Mouse (Mus musculus): ENCODE measurements around the gene Cep152. TPM values are rescaled to one million over a fixed set of nuclear protein-coding genes. Genes with fewer than 3 reads are reported as not detected.

The Cep152 gene
- total RNA-seq (2021) = 3.7 and 5.4 TPM in 2 replicates
- long read RNA-seq, experiment 1, partial matches to known transcripts = 1 of 2 reads
- long read RNA-seq, experiment 1, other reads (novel, unspliced or antisense) = 1 of 2 reads
- long read RNA-seq, experiment 2, full-length matches to known transcripts = 1 of 1 reads
- long read RNA-seq, experiment 2, partial matches to known transcripts = 0 of 1 reads
- long read RNA-seq, experiment 2, other reads (novel, unspliced or antisense) = 0 of 1 reads

DNA sequence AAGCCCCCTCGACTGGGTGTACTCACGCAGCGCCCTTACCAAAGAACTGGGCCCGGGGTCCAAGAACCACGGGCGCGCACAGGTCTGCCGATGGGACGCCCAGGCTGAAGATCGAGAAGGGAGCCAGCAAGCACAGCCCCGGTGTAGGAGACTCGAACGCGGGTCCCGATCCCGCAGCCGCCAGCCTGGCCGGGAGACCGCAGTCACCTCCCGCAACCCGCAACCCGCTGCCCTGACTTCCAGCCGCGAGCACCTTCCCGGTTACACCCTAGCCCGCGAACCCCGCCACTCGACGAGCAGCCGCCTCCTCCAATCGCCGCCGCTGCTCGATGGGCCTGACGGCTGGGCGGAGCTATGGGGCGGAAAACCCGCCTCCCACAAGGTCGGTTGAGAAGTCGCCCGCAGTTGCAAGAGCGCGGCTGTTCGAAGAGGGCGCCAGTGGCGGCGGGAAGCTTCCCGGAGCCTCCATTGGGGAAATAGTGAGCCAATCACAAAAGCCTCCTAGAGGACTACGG is at the start of gene Cep152:
Gene Cep152 (minus strand): TSS at position 277 of the 515 bp plus-strand sequence.
- peak; percentile 99 for DNase-seq

DNA sequence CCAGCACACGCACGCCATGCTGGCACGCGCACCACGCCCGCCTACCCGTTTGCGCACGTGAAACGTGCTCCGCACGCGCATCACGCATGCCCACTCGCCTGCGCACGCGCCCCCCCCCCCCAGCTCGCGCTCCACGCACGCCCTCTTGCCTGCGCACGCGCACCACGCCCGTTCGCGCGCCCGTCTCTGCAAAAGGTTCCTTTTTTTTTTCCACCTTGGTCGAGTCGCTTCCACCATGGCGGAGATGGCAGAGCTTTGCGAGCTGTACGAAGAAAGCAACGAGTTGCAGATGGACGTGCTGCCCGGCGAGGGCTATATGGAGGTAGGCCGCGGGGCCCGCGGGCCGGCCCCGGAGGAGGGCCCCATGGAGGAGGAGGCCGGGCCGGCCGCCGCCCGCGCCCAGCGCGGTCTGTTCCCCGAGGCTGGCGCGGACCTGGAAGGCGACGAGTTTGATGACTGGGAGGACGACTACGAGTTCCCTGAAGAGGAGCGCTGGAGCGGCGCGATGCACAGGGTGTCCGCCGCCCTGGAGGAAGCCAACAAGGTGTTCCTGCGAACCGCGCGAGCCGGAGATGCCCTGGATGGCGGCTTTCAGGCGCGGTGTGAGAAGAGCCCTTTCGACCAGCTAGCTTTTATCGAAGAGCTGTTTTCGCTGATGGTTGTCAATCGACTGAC is 48.2 kb upstream of the Cep152 start, which contains the start of gene Eid1:
Gene Eid1 (plus strand): TSS at position 139 of the 675 bp plus-strand sequence.
- DNase-seq = peak; percentile 92

DNA sequence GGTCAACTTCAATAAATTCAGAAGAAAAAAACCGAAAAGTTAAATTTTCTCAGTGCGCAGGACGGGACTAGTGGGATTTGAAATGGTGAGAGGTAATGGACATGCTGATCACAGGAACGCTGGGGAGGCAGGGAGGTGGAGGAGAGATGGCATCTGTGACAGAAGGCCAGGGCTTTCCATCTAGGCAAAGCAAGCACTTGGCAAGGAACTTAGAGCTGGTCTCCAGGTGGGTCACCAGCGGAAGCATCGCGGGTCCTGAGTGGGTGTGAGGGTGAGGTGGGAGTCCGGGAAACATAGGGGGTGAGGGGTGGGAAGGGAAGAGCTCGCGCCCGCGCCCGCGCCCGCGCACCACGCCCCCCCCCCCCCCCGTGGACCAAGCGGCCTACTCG is 47.6 kb upstream of the Cep152 start:
- DNase-seq = no peak

DNA sequence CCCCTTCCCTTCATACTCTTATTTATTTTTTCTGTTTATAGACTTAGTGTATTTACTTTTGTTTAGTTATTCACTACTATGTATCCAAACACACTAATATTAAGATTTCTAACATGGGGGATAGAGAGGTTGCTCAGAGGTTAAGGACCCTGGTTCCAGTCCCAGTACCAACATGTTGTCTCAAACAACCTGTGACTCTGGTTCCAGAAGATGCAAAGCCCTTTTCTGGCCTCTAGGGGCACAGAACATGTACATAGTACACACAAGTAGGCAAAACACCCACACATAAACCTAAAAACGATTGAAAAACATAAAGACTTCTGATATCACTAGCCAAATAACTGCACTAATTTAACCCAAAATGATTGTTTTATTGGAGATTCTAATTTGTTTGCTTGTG is 45.9 kb upstream of the Cep152 start:
- DNase-seq = no peak

DNA sequence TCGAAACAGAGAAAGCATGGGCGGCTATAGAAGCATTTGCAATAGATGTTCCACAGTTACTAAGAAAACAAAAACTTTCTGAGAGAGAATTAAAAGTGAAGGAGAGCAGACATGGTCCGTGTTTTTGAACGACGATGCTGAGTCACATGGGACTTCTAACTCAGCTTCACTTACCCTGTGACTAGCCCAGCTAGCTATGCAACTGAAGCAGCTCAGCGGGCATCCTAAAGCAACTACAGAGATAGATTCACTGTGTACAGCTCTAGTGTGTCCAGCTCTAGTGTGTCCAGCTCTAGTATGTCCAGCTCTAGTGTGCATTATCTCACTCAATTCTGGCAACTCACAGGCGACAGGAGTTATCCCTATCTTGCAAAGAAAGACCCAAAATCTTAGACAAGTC is 42.8 kb upstream of the Cep152 start:
- no peak for DNase-seq

DNA sequence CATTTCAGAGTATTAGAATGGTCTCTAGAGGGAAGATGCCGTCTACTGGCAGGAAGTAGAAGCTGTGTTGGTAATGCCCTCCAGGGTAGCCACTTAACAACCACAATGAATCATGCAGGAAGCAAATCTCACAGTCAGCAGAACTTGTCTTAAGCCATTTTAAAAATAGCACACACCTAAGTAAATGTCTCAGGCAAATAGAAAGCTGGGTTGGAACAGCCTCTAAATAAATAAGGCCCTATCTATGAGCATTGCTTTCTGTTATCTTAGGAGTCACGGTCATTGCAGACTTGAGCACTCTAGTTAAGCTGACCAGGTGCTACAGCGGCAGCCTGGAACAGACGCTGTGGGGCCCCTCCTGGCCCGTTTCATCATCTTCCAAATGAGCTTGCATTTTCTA is 42.3 kb upstream of the Cep152 start:
- DNase-seq = no peak

DNA sequence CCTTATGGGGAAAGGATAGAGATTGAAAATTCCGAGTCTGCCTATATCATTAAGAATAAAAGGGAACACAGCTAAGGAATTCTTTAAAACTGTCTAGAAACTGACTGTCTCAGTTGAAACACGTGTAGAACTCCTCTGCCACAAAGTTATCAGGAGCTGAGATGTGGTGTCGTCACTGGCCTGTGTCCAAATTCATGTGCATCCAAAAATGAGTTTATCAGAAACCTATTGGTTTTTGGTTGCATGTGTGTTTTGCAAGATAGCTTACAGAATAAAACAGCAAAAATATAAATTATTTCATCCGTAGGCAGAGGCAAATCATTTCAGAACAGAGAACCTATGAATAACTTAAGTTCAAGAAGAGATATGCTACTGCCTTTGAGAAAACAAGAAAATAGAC is 41.8 kb upstream of the Cep152 start:
- no peak for DNase-seq

DNA sequence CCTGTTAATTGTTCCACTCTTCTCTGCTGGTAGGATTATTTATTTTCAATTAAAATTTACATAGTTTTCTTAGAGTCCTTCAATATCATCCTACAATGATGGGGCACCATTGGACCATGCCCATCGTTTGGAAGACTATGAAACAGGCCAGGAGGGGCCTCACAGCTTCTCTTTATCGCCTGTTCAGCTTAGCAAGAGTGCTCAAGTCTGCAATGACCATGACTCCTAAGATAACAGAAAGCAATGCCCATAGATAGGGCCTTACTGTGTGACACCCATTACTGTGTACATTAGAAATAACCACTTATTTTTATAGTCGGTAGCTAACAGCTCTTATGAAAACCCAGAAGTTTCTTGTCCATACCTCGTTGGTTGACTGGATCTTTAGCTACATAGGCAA is 41.0 kb upstream of the Cep152 start:
- no peak for DNase-seq

DNA sequence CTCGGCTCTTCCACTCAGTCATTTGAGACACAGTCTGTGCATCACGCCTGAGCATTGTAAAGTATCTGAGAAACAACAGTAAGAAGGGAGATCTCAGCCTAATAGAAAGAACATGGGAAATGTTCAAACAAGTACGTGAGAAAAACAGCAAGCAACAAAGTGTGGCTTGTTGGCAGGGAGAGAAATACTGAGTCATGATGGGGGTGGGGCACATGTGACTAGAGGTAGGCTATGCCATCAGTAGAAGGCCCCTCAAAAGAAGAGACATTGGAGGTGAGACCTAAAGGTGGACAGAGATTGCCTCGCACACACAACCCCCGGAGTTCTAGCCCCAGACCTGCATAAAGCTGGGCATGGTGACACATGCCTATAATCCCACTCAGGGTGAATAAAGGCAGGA is 40.3 kb upstream of the Cep152 start:
- no peak for DNase-seq

DNA sequence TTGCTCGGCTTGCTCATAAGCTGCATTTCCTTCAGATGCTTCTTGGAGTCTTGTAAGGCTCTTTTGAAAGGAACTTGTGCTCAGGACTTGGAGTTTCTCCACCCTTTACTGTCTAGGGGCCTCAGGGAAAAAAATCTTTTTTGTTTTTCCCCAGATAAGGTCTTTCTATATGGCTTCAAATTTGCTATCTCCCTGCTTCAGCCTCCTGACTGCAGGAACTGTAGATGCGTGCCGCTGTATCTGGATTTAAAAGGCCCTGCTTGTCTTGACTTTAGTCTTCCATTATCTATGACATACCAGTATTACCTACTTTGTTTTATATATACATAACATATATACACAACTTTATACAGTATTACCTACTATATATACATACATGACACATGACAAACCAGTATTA is 37.6 kb upstream of the Cep152 start:
- DNase-seq = no peak

DNA sequence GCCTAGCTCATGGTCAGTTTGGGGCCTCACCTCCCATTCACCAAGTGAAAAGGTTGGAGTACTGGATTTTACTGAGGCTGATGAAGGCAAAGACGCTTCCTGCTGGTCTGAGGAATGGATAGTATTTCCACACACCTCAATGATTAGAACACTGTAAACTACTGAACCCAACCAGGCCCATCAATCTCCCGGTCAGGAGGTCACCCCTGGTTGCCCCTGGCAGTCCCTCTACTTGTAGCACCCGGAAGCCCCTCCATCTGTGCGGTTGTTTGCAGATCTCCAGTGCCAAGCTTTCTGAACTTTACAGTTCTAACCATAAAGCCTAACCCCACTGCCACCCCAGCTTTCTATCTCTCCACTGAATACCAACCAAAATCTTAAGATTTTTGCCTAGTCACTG is 36.2 kb upstream of the Cep152 start:
- DNase-seq = no peak

DNA sequence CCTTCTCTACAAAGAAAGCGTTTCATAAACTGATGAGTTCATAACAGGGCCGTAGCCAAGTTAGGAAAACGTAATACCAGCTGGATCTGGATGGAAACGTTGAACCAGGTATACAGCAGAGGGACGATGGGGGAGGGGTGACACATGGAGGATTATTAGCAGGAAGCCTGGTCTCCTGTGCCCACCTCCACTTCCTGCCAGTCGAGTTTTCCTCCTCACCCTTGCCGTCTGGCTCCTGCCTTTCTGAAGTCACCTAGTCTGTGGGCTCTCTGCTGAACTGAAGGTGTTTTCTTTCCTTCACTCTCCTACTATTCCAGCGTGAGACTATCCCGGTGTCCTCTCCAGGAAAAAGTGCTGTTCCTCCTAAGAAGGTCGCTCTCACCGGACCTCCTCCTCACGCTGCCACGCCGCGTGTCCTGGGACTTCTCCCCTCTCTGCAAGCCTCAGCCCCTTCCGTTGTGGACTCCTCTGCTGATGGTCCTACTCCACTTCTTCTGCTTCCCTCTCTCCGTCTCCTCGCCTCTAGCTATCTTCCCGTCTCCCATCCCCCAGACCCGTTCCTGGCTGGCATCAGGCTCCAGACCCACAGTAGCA is 35.7 kb upstream of the Cep152 start:
- DNase-seq = peak; percentile 48

DNA sequence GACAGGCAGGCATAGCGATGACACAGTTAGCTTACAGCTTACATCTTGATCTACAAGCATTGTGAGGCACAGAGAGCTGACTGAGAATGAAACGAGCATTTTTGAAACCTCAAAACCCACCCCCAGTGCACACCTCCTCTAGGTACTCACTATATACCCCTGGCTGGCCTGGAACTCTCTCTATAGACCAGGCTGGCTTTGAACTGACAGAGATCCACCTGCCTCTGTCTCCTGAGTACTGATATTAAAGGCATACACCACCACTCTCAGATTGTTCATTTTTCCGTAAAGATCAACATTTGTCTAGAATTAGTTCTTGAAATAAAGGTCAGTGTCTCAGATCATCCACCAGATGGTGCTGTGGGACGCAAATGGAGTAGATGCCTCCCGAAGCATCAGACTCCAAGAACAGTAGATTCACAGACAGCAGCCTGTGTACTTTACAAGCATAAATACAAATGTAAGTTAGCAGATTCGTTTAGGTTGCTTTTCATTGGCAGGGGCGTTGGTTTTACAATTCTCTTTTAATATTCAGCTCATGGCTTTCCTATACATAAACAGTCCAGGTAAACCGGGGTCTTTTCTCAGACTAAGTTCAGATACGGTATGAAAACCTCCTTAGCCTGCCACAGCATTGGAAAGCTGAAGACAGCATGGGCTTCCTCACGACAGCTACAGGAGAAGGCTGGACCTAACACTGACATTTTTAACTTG is 35.1 kb upstream of the Cep152 start:
- DNase-seq = peak; percentile 87

DNA sequence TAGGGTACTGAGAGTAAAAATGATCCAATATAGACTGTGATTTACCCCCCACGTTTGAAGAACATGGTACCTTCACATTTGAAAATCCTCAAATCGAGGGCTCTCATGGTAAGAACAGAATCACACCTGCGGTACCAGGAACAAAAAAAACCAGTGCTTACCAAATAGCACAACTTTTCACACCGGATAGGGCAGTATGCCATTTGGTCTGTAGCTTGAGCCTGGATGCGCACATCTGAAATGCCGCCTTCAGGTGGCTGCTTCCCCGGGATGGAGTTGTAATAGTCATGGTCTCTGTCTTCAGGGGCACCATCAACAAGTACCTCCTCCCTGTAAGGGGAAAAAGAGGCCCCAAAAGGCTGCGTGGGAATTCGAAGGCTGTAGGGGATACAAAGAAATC is 30.5 kb upstream of the Cep152 start:
- DNase-seq = no peak

DNA sequence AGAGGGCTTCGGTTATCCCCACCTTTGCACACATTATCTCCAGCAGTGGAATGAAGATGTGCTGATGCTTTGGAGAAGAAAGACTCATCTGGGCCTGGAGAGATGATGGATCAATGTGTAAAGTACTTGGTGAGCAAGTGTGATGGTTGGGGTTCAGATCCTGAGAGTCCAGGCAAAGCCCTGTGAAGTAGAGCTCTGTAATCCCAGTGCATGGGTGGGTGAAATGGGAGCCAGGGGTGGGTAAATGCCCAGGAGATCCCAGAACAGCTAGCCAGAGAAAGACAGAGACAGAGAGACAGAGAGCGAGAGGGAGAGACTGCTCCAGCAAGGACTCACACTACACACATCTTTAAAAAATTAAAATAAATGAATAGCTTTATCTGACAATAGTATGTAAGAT is 28.4 kb upstream of the Cep152 start:
- no peak for DNase-seq

DNA sequence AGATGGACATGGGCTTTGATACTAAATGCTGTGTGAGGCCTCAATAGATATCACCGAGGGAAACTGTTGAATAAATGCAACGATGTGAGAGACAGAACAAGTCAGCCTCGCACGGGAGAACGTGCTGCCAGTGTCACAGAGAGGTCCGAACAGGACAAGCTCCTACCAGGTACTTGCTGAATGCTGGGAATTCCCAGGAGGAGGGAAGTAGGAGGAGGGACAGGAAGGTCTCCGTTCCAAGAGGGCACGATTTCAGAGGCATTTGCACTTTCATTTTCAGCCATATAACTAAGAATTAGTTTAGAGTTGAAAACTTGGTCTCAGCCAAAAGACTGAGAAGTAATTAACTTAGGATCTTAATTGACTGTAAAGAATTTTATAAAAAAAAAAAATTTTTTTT is 26.6 kb upstream of the Cep152 start:
- no peak for DNase-seq

DNA sequence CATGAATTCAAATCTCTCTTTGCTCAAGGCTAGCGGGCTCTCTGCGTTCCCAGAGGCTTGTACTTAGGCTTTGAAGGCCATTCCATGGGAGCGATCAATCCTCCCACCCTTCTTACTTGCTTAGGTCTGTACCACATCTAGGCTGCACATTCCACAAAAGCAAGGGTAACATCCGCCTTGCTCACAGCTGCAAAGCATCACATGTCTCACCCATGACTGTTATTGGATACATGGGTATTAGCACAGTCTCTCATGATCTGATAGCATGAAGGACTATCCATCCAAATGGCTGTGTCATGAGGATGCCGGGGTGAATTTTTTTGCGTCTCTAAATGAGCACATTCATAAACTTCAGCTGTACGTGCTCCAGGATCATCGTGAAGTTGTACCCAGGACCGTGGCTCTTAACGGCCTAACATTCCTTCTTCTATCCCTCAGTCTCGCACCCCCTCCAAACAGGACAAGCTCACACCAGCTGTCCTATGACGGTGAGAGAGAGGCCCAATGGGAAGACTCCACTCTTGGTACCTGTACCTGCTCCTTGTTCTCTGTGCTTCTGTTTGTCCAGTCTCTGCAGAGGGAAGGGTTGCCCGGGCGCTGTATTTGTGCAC is 25.9 kb upstream of the Cep152 start:
- no peak for DNase-seq

DNA sequence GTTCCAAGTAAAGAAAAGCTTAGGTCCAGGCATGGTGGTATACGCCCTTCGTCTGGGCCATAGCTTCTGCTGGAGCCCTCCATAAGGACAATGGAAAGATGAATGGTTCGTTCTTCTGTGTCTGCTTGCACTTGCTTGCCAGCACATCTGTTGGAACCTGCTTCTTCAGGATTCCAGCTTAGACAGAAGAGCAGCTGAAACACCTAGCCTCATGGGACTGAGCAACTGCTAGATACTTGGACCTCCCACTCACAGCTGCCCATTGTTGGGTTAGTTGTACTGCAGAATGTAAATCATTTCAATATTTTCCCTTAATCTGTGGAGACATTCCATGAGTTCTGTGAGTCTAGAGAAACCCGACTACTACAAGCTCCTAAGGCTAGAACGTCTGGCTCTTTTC is 25.1 kb upstream of the Cep152 start:
- DNase-seq = no peak

DNA sequence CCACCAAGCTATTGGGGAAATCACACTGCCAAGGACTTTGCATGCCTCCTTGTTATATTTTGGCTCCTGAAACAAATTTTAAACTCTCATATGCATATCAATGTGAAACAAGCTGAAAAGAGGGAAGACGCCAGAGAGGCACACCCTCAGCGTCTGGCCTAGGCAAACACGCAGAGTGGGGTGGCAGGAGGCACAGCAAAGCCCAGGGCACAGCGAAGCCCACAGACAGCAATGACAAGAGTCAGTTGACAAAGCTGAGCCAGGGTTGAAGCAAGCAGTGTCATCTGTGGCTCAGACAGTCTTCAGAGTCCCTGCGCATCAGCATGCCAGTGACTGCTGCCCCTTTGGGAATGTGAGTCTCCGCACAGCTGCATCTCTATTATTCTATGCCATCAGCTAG is 20.0 kb upstream of the Cep152 start:
- no peak for DNase-seq

DNA sequence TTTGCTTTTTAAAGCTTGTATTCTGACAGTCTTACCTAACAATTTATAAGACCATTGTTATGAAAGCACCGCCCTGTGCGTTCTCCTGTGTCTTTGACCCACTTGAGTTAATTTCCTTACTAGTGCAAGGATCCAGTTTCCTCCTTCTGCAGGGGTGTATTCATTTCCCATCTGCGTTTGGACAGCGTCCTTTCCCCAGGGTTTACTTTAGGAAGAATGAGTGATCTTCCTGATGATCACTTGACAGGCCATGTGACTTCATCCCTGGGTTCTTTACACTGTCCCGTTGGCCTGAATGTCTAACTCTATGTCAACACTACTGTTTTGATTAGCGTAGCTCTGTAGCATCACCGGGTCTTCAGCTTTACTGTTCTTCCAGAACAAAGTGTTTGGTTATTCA is 12.4 kb upstream of the Cep152 start:
- no peak for DNase-seq

DNA sequence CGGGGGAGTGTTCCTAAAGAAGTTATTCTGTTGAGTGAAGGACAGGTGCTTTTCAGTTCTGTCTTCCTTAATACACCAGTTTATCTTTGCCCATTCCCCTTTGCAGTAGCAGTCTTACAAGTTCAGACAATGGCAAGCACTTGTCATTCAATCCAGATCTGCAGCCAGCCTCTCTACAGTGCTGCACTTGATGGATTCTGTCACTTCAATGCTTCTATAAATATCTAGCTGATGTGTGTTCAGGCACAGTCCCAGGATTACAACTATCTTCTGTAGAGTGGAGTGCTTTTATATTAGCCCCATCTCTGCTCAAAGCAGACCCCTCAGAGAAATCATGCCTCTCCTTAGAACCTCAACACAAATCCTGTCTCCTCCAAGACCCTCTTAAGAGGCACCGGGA is 5.1 kb upstream of the Cep152 start:
- DNase-seq = no peak

DNA sequence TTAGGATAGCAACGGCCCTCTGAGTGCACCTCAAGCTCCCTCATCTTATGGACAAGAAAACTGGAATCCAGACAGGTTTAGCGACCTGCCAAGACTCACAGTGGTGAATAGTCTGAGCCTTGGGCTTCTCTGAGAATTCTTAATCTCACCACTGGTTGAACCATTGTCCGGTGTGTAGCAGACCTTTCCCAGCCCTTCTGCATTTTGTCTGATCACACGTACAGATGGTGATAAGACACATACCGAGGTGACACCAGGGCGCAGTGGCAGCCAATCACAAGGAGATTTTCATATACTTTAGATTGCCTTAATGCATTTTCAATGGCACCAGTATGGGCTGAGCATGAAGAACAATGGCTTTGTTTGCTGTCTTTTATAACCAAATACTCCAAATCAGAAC is 3.6 kb upstream of the Cep152 start:
- DNase-seq = no peak

DNA sequence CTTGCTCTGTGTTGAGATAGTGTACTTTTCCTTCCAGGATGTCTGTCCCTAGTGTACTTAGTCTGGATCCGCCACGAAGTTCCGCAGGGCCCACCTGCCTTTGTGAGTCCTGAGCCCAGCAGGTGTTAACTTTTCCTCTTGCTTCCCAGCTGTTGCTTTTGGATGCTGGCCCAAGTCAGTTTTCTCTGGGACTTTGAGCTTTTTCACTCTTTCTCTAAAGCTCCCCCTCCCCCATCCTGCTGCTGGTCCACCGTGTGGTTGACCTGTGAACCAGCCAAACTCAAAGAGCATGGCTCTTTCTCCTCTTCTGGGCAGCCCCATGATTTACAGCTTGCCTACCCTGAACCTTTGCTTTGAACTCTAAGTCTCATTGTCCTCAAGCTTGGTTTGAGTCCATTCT is 1.6 kb upstream of the Cep152 start:
- no peak for DNase-seq
